Mouse (Mus musculus) midbrain, embryonic 11.5 days (tissue): ENCODE results near the gene Atp5l. TPM values are rescaled to one million over a fixed set of nuclear protein-coding genes. Genes with fewer than 3 reads are reported as not detected.

ENCODE experiments used
- ATAC-seq: fragments of 200-750 bp; cut with Nextera tagmentation; 2 replicates; pipeline ENCODE4 v1.8.0; 2017; ENCODE audit warnings: moderate TSS enrichment, moderate library complexity; ENCODE audit not compliant: low FRiP score
- DNase-seq: peaks from one replicate; pipeline ENCODE4 v3.0.0; 2015; ENCODE audit warnings: low spot score; ENCODE audit errors: missing footprints
- H3K27ac ChIP-seq: fragments of 300-500 bp; sonication (generic); 2 replicates; pipeline ENCODE4 v1.5.1; 2014; ENCODE audit warnings: low read depth, low read length
- H3K27me3 ChIP-seq: fragments of 300-500 bp; sonication (generic); 2 replicates; pipeline ENCODE4 v1.6.1; 2014; ENCODE audit warnings: mild to moderate bottlenecking, low read length, moderate library complexity, mixed read lengths; ENCODE audit not compliant: control insufficient read depth, insufficient read depth
- H3K36me3 ChIP-seq: fragments of 300-500 bp; sonication (generic); 2 replicates; pipeline ENCODE4 v1.6.1; 2014; ENCODE audit warnings: mild to moderate bottlenecking, low read length, moderate library complexity, mixed read lengths; ENCODE audit not compliant: control insufficient read depth, insufficient read depth
- H3K4me1 ChIP-seq: fragments of 300-500 bp; sonication (generic); 2 replicates; pipeline ENCODE4 v1.6.1; 2014; ENCODE audit warnings: low read length; ENCODE audit not compliant: control insufficient read depth, insufficient read depth
- H3K4me2 ChIP-seq: fragments of 300-500 bp; sonication (generic); 2 replicates; pipeline ENCODE4 v1.6.1; 2014; ENCODE audit warnings: mild to moderate bottlenecking, moderate library complexity
- H3K4me3 ChIP-seq: fragments of 300-500 bp; sonication (generic); 2 replicates; pipeline ENCODE4 v1.5.1; 2014; ENCODE audit warnings: low read depth, low read length
- H3K9ac ChIP-seq: fragments of 300-500 bp; sonication (generic); 2 replicates; pipeline ENCODE4 v1.6.1; 2014; ENCODE audit warnings: low read length
- H3K9me3 ChIP-seq: fragments of 300-500 bp; sonication (generic); 2 replicates; pipeline ENCODE4 v1.6.1; 2016; ENCODE audit warnings: low read length; ENCODE audit not compliant: control insufficient read depth
- WGBS: fragments of 180-500 bp; shearing (Covaris S2); extraction: QIAGEN DNeasy Blood & Tissue Kit; methylation state at CpG from one replicate; pipeline ENCODE4 v1.1.7; 2014; 5-methylcytosine and 5-hydroxymethylcytosine counted together
- polyA plus RNA-seq: library from polyadenylated mRNA; unstranded; fragments of >200 nt; fragmentation: Nextera tagmentation; extraction: Ambion mirVana; gene quantifications from 2 replicates; pipeline ENCODE4 v1.2.1, GENCODE M21; 2014

The Atp5l gene
- polyA plus RNA-seq, 1 experiment from 2014 or later: 619 TPM

GRCm38 (mm10) chr9:44877686-44878085 is 42.9 kb downstream of the Atp5l start:
- H3K4me1 ChIP-seq: peaks cover 27% of the 10 kb centered on the region
- H3K27ac ChIP-seq: no peak overlapping the region
- ATAC-seq (no peak), DNase-seq (peak; percentile 62)
- 95% methylated on average over 7 of the region's 7 CpGs for WGBS
- H3K9ac ChIP-seq: no peak overlapping the region
- H3K27me3 ChIP-seq: no peaks in the 10 kb centered on the region
- no peak overlapping the region for H3K4me3 ChIP-seq
- H3K9me3 ChIP-seq: no peaks in the 10 kb centered on the region
- H3K4me2 ChIP-seq: no peak overlapping the region
- no peaks in the 10 kb centered on the region for H3K36me3 ChIP-seq

- Histone ChIP-seq H3K4me2 (no peak overlapping the region), H3K9me3 (no peaks in the 10 kb centered on the region), H3K36me3 (no peaks in the 10 kb centered on the region), H3K4me3 (no peak overlapping the region), H3K27ac (no peak overlapping the region), H3K27me3 (no peaks in the 10 kb centered on the region), H3K4me1 (peaks cover 27% of the 10 kb centered on the region), H3K9ac (no peak overlapping the region)
- no peak for ATAC-seq
- no peak for DNase-seq
- WGBS: 63% methylated on average over 7 of the region's 7 CpGs
These were observed 45.1 kb downstream of the Atp5l start for GRCm38 (mm10) chr9:44875476-44875875.

- ATAC-seq (no peak), DNase-seq (no peak)
- Histone ChIP-seq H3K4me1 (peaks cover 16% of the 10 kb centered on the region), H3K36me3 (no peaks in the 10 kb centered on the region), H3K27ac (no peak overlapping the region), H3K4me3 (no peak overlapping the region), H3K9me3 (no peaks in the 10 kb centered on the region), H3K27me3 (no peaks in the 10 kb centered on the region), H3K4me2 (no peak overlapping the region), H3K9ac (no peak overlapping the region)
These were observed 46.3 kb downstream of the Atp5l start for GRCm38 (mm10) chr9:44874198-44874597.

GRCm38 (mm10) chr9:44873665-44874064 is 46.9 kb downstream of the Atp5l start:
- no peaks in the 10 kb centered on the region for H3K9me3 ChIP-seq
- H3K4me2 ChIP-seq: no peak overlapping the region
- no peak for DNase-seq
- H3K36me3 ChIP-seq: no peaks in the 10 kb centered on the region
- H3K9ac ChIP-seq: no peak overlapping the region
- no peak overlapping the region for H3K4me3 ChIP-seq
- 85% methylated on average over 5 of the region's 5 CpGs for WGBS
- H3K4me1 ChIP-seq: peaks cover 11% of the 10 kb centered on the region
- ATAC-seq: no peak
- no peaks in the 10 kb centered on the region for H3K27me3 ChIP-seq
- no peak overlapping the region for H3K27ac ChIP-seq

GRCm38 (mm10) chr9:44868336-44869094 is 52.0 kb downstream of the Atp5l start:
- no peak overlapping the region for H3K4me2 ChIP-seq
- no peak overlapping the region for H3K9ac ChIP-seq
- peaks cover 2% of the 10 kb centered on the region; the same call in 1 of the 2 replicates for H3K4me1 ChIP-seq
- H3K9me3 ChIP-seq: no peaks in the 10 kb centered on the region
- no peaks in the 10 kb centered on the region for H3K27me3 ChIP-seq
- H3K27ac ChIP-seq: no peak overlapping the region
- no peak for DNase-seq
- 86% methylated on average over 13 of the region's 13 CpGs for WGBS
- ATAC-seq: no peak
- H3K36me3 ChIP-seq: peaks cover 4% of the 10 kb centered on the region; the same call in 1 of the 2 replicates
- H3K4me3 ChIP-seq: no peak overlapping the region

- no peaks in the 10 kb centered on the region for H3K27me3 ChIP-seq
- peaks cover 4% of the 10 kb centered on the region; the same call in 1 of the 2 replicates for H3K36me3 ChIP-seq
- no peaks in the 10 kb centered on the region for H3K9me3 ChIP-seq
- ATAC-seq (no peak), DNase-seq (no peak)
- no peak overlapping the region for H3K27ac ChIP-seq
- no peak overlapping the region for H3K4me2 ChIP-seq
- peaks cover 2% of the 10 kb centered on the region; the same call in 1 of the 2 replicates for H3K4me1 ChIP-seq
- no peak overlapping the region for H3K4me3 ChIP-seq
- 92% methylated on average over 3 of the region's 3 CpGs for WGBS
- no peak overlapping the region for H3K9ac ChIP-seq
These were observed 52.9 kb downstream of the Atp5l start for GRCm38 (mm10) chr9:44867664-44868063.

GRCm38 (mm10) chr9:44866501-44867240 is 53.9 kb downstream of the Atp5l start:
- H3K9ac ChIP-seq: no peak overlapping the region
- ATAC-seq: no peak
- DNase-seq: no peak
- H3K9me3 ChIP-seq: no peaks in the 10 kb centered on the region
- H3K4me2 ChIP-seq: no peak overlapping the region
- no peak overlapping the region for H3K4me3 ChIP-seq
- WGBS: 73% methylated on average over 9 of the region's 9 CpGs
- peaks cover 7% of the 10 kb centered on the region for H3K36me3 ChIP-seq
- peaks cover 2% of the 10 kb centered on the region; the same call in 1 of the 2 replicates for H3K4me1 ChIP-seq
- H3K27ac ChIP-seq: no peak overlapping the region
- no peaks in the 10 kb centered on the region for H3K27me3 ChIP-seq
